Mouse (Mus musculus) leukemia stem cell, adult 10-12 weeks (primary cell): ENCODE data around the gene Tmem184c. TPM values are rescaled to one million over a fixed set of nuclear protein-coding genes. Genes with fewer than 3 reads are reported as not detected.

ENCODE experiments used
- polyA plus RNA-seq: library from polyadenylated mRNA; stranded (reverse); fragments of >175 nt; gene quantifications from 2 replicates; pipeline ENCODE4 v1.2.3, GENCODE M21; 2012; ENCODE audit warnings: low replicate concordance

The Tmem184c gene
- 3.2 and 5.4 TPM in 2 replicates for polyA plus RNA-seq

GRCm38 (mm10) chr8:77610374-77610969 is at the start of gene Tmem184c:
Gene Tmem184c (minus strand): TSS chr8:77610698.

GRCm38 (mm10) chr8:77549121-77549706 is 61.3 kb downstream of the Tmem184c start, which contains the start of gene Prmt9:
Gene Prmt9 (plus strand): TSS chr8:77549397.

Other genes with a start within 250 kb of the Tmem184c start
- gene Arhgap10, start 92.7 kb downstream of the Tmem184c start, polyA plus RNA-seq, result 6.2 and 6.7 TPM in 2 replicates
- 4.0 and 4.8 TPM in 2 replicates for gene Prmt9, start 61.3 kb downstream of the Tmem184c start, polyA plus RNA-seq
- gene Ednra, start 113.8 kb upstream of the Tmem184c start, polyA plus RNA-seq, result 0.16 TPM in 1 of 2 replicates, not detected in the other